Mouse (Mus musculus) monocyte, adult 5-6 weeks (primary cell): ENCODE data around the gene Tbx3. TPM values are rescaled to one million over a fixed set of nuclear protein-coding genes. Genes with fewer than 3 reads are reported as not detected.

ENCODE experiments used
- ATAC-seq: fragments of 153-309, 156-312 bp; replicated peaks from 2 replicates; pipeline ENCODE4 v1.8.0; 2017; ENCODE audit warnings: mild to moderate bottlenecking; ENCODE audit not compliant: low TSS enrichment, insufficient number of reproducible peaks, severe bottlenecking, poor library complexity, low FRiP score
- total RNA-seq: library from RNA; stranded (forward); fragments of 200-1000, 200-491, 200-594 nt; gene quantifications from 3 replicates; pipeline ENCODE4 v1.2.3, GENCODE M21; 2017

Gene Tbx3
- total RNA-seq, 1 experiment from 2014 or later: not detected

- no peak for ATAC-seq
Measured at GRCm38 (mm10) chr5:119659041-119659440, 11.4 kb upstream of the Tbx3 start.

- no peak for ATAC-seq
Measured at GRCm38 (mm10) chr5:119660526-119661410, 9.7 kb upstream of the Tbx3 start.

- no peak for ATAC-seq
Measured at GRCm38 (mm10) chr5:119661474-119661873, 9.0 kb upstream of the Tbx3 start.

GRCm38 (mm10) chr5:119662326-119662725 lies 8.1 kb upstream of the Tbx3 start:
- ATAC-seq: no peak

GRCm38 (mm10) chr5:119662731-119663130 lies 7.7 kb upstream of the Tbx3 start:
- no peak for ATAC-seq

GRCm38 (mm10) chr5:119663241-119663640 lies 7.2 kb upstream of the Tbx3 start:
- ATAC-seq: no peak

- no peak for ATAC-seq
Measured at GRCm38 (mm10) chr5:119663747-119664146, 6.7 kb upstream of the Tbx3 start.

GRCm38 (mm10) chr5:119665739-119666138 lies 4.7 kb upstream of the Tbx3 start:
- ATAC-seq: no peak

- no peak for ATAC-seq
Measured at GRCm38 (mm10) chr5:119667356-119667940, 3.0 kb upstream of the Tbx3 start.

GRCm38 (mm10) chr5:119668191-119668912 lies 2.1 kb upstream of the Tbx3 start:
- ATAC-seq: no peak

GRCm38 (mm10) chr5:119668913-119669411 lies 1.5 kb upstream of the Tbx3 start:
- ATAC-seq: no peak

GRCm38 (mm10) chr5:119669741-119670565 lies 516 bp upstream of the Tbx3 start:
- no peak for ATAC-seq

- no peak for ATAC-seq
Measured at GRCm38 (mm10) chr5:119671124-119671801, 794 bp downstream of the Tbx3 start.

- no peak for ATAC-seq
Measured at GRCm38 (mm10) chr5:119671965-119672347, 1.5 kb downstream of the Tbx3 start.

GRCm38 (mm10) chr5:119672348-119672983 lies 2.0 kb downstream of the Tbx3 start:
- no peak for ATAC-seq

- ATAC-seq: no peak
Measured at GRCm38 (mm10) chr5:119672984-119673600, 2.6 kb downstream of the Tbx3 start.
